Mouse (Mus musculus) spleen, adult 2 months (tissue): ENCODE measurements around the gene Pdlim7. TPM values are rescaled to one million over a fixed set of nuclear protein-coding genes. Genes with fewer than 3 reads are reported as not detected.
A peak's percentile ranks its signal among the peaks of the same experiment; 100 is the strongest.

ENCODE experiments used
- DNase-seq, 2 experiments: peaks; one replicate each; pipeline versions ENCODE4 v3.0.0 to v3.0.0-alpha.2; 2012 to 2021; ENCODE audit warnings: low spot score in 2 of 2, low read depth in 1 of 2
- H3K27ac ChIP-seq: fragments of 200-500 bp; 2 replicates; pipeline ENCODE4 v1.5.1; 2012; ENCODE audit warnings: low read length, inconsistent platforms; ENCODE audit not compliant: insufficient read depth
- H3K27me3 ChIP-seq: fragments of 200-500 bp; 2 replicates; pipeline ENCODE4 v1.6.1; 2012; ENCODE audit warnings: mild to moderate bottlenecking, moderate library complexity, low read length, inconsistent platforms; ENCODE audit not compliant: control insufficient read depth, insufficient read depth
- H3K36me3 ChIP-seq: fragments of 200-500 bp; 2 replicates; pipeline ENCODE4 v1.6.1; 2012; ENCODE audit warnings: mild to moderate bottlenecking, low read length, inconsistent platforms; ENCODE audit not compliant: control insufficient read depth, insufficient read depth
- H3K4me1 ChIP-seq: fragments of 200-500 bp; 2 replicates; pipeline ENCODE4 v1.6.1; 2011; ENCODE audit warnings: inconsistent platforms; ENCODE audit not compliant: control insufficient read depth, insufficient read depth, insufficient read length
- H3K4me3 ChIP-seq: fragments of 200-500 bp; 2 replicates; pipeline ENCODE4 v1.5.1; 2011; ENCODE audit warnings: mild to moderate bottlenecking, inconsistent platforms; ENCODE audit not compliant: insufficient read depth, insufficient read length; ENCODE audit errors: extremely low read depth
- CTCF ChIP-seq: fragments of 200-500 bp; IDR thresholded peaks from 2 replicates; pipeline ENCODE4 v1.5.1; 2011; ENCODE audit warnings: mild to moderate bottlenecking, inconsistent platforms; ENCODE audit not compliant: insufficient read depth, insufficient read length, insufficient replicate concordance; ENCODE audit errors: extremely low read depth
- POLR2A ChIP-seq: fragments of 200-500 bp; IDR thresholded peaks from 2 replicates; pipeline ENCODE4 v1.6.1; 2011; ENCODE audit warnings: low read depth, low read length, inconsistent platforms
- WGBS: fragments of 180-500 bp; shearing (Covaris S2); methylation state at CpG from one replicate; pipeline ENCODE4 v1.1.7; 2018; 5-methylcytosine and 5-hydroxymethylcytosine counted together
- polyA plus RNA-seq: library from polyadenylated mRNA; depleted of rRNA; stranded (reverse); fragments of >200 nt; gene quantifications from 2 replicates; pipeline ENCODE4 v1.2.3, GENCODE M21; 2012

The Pdlim7 gene
- polyA plus RNA-seq, 1 experiment, result 38.3 TPM

DNA sequence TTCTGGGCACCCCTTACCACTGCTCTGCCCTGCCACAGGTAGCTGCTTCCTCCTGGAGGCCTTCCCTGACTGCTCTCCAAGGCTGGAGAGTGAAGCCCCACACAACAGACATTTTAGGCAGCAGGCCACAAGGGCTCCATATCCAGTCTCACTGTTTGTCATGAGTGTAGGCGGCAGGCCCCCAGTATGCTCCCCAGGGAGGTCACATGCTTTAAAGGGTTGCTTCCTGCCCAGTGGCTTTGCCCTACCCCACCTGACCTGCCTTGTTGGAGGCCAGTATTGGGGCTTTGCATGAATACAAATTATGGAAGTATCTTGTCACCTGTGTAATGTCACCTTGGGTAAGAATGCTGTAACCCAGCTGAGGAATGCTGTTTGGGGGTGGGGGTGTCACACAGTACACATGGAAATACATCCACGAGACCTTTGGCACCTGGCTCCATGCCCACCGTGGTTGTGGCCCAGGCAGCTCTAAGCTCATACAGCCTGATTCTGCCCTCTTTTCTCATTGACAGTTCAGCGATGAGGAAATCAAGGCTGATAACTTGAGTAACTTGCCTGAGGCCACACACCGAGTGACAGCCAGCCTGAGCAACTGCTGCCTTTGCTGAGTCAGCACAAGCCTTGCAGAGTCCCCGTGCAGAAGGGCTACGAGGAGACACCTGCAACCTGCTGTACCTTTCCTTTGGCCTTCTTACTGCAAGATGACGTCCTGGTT is 15.9 kb upstream of the Pdlim7 start, which contains the start of gene Dok3:
TSS of gene Dok3 (minus strand) at position 99 of the 718 bp plus-strand sequence.
- WGBS, result 23% methylated on average over 8 of the region's 8 CpGs
- H3K4me3 ChIP-seq, result peak within 1 kb of the TSS; percentile 69
- no peaks in the 10 kb centered on the region for H3K27me3 ChIP-seq
- TF ChIP-seq POLR2A (peak; percentile 72), CTCF (no peak)
- H3K36me3 ChIP-seq, result peaks cover 27% of the 10 kb centered on the region
- DNase-seq, result peak; percentile 85 to 87
- H3K27ac ChIP-seq, result peak within 1 kb of the TSS; percentile 99
- H3K4me1 ChIP-seq, result peaks cover 23% of the 10 kb centered on the region; the same call in 1 of the 2 replicates

GRCm38 (mm10) chr13:55527834-55528772 is 14.6 kb upstream of the Pdlim7 start:
- H3K36me3 ChIP-seq, result peaks cover 32% of the 10 kb centered on the region
- H3K4me1 ChIP-seq, result peaks cover 23% of the 10 kb centered on the region; the same call in 1 of the 2 replicates
- peak; percentile 54 to 65 for DNase-seq
- no peaks in the 10 kb centered on the region for H3K27me3 ChIP-seq
- peak overlapping the region; percentile 69 for H3K4me3 ChIP-seq
- 8% methylated on average over 18 of the region's 18 CpGs for WGBS
- peak overlapping the region; percentile 99 for H3K27ac ChIP-seq
- TF ChIP-seq CTCF (no peak), POLR2A (peak; percentile 46; the same call in 1 of the 2 replicates)

- TF ChIP-seq CTCF (no peak; the same call in 1 of the 2 replicates), POLR2A (no peak)
- Histone ChIP-seq H3K27me3 (no peaks in the 10 kb centered on the region), H3K4me1 (peaks cover 23% of the 10 kb centered on the region; the same call in 1 of the 2 replicates), H3K36me3 (peaks cover 33% of the 10 kb centered on the region), H3K4me3 (peak overlapping the region; percentile 69), H3K27ac (peak overlapping the region; percentile 99)
- 43% methylated on average over 16 of the region's 16 CpGs for WGBS
- DNase-seq, result no peak
These were observed 13.7 kb upstream of the Pdlim7 start for GRCm38 (mm10) chr13:55527212-55527611.

DNA sequence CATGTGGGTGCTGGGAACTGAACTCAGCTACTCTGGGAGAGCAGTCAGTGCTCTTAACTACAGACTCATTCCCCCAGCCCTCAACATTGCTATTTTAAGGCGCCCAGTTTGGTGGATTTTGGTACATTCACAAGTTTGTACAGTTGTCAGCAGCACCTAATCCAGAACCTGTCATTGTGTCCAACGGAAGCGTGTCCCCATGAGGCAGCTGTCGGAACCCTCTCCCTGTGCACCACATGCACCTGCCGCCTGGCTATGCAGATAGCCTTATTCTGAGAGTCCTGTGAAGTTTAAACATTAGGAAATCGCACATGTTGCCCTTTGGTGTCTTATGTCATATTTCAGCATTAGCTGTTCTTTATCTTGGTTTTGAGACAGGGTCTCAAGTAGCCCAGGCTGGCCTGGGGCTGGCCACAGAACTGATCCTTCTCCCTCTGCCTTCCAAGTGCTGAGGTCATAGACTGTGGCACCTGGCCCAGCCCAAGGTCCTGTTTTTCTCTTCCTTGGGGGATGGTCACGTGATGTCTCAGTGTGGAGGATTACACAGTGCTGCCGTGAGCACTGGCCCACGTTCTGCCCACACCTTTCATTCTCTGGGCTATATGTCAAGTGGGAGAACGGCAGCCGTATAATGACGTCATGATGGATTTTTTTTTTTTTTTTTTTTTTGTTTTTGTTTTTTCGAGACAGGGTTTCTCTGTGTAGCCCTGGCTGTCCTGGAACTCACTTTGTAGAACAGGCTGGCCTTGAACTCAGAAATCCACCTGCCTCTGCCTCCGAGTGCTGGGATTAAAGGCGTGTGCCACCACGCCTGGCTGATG is 12.5 kb upstream of the Pdlim7 start:
- WGBS, result 60% methylated on average over 16 of the region's 16 CpGs
- Histone ChIP-seq H3K36me3 (peaks cover 23% of the 10 kb centered on the region), H3K27ac (peak overlapping the region; percentile 15), H3K27me3 (no peaks in the 10 kb centered on the region), H3K4me3 (no peak overlapping the region), H3K4me1 (peaks cover 20% of the 10 kb centered on the region; the same call in 1 of the 2 replicates)
- DNase-seq, result no peak
- TF ChIP-seq POLR2A, result no peak
- no peak for TF ChIP-seq CTCF

- DNase-seq, result no peak
- H3K4me3 ChIP-seq, result no peak overlapping the region
- no peaks in the 10 kb centered on the region for H3K27me3 ChIP-seq
- no peak for TF ChIP-seq POLR2A
- no peak for TF ChIP-seq CTCF
- H3K36me3 ChIP-seq, result peaks cover 19% of the 10 kb centered on the region
- H3K27ac ChIP-seq, result peak overlapping the region; percentile 26
- peaks cover 4% of the 10 kb centered on the region; the same call in 1 of the 2 replicates for H3K4me1 ChIP-seq
- 85% methylated on average over 23 of the region's 23 CpGs for WGBS
These were observed 10.6 kb upstream of the Pdlim7 start for GRCm38 (mm10) chr13:55523951-55524600.
